Mouse (Mus musculus) brain, adult 2 months (tissue): ENCODE measurements around the gene Cx3cr1.
"Not testable (repeated sequence)": the region's sequence is repeated elsewhere in the genome, so short reads cannot be mapped to it uniquely, and the experiment has no call there.

Source experiments
- DNase-seq: peaks from one replicate; pipeline ENCODE4 v3.0.0; 2011; ENCODE audit warnings: low read depth, low spot score

Gene Cx3cr1

GRCm38 (mm10) chr9:120027401-120028151, 42.1 kb downstream of the Cx3cr1 start:
- peak; percentile 93 for DNase-seq

- no peak for DNase-seq
Observed at GRCm38 (mm10) chr9:120024625-120025024, 45.1 kb downstream of the Cx3cr1 start.

GRCm38 (mm10) chr9:120024171-120024570, 45.5 kb downstream of the Cx3cr1 start:
- peak; percentile 98 for DNase-seq

- DNase-seq: no peak
Observed at GRCm38 (mm10) chr9:120023086-120023811, 46.4 kb downstream of the Cx3cr1 start, which contains the start of gene Xirp1. TSS of gene Xirp1 (minus strand) at chr9:120023598.

- DNase-seq: no peak
Observed at GRCm38 (mm10) chr9:120021164-120021563, 48.5 kb downstream of the Cx3cr1 start.

GRCm38 (mm10) chr9:120020285-120020890, 49.3 kb downstream of the Cx3cr1 start:
- peak; percentile 83 for DNase-seq

- no peak for DNase-seq
Observed at GRCm38 (mm10) chr9:120016956-120017355, 52.7 kb downstream of the Cx3cr1 start.

GRCm38 (mm10) chr9:120014828-120015227, 54.9 kb downstream of the Cx3cr1 start:
- no peak for DNase-seq

GRCm38 (mm10) chr9:120013251-120013820, 56.3 kb downstream of the Cx3cr1 start:
- DNase-seq: no peak

GRCm38 (mm10) chr9:120012781-120013180, 56.9 kb downstream of the Cx3cr1 start:
- DNase-seq: peak; percentile 75

GRCm38 (mm10) chr9:120012161-120012560, 57.5 kb downstream of the Cx3cr1 start:
- not testable (repeated sequence) for DNase-seq

- DNase-seq: peak; percentile 96
Observed at GRCm38 (mm10) chr9:120011533-120011932, 58.1 kb downstream of the Cx3cr1 start.

GRCm38 (mm10) chr9:120010781-120011511, 58.7 kb downstream of the Cx3cr1 start:
- DNase-seq: peak; percentile 98

GRCm38 (mm10) chr9:120009871-120010270, 59.8 kb downstream of the Cx3cr1 start:
- no peak for DNase-seq

- peak; percentile 51 for DNase-seq
Observed at GRCm38 (mm10) chr9:120009226-120009841, 60.3 kb downstream of the Cx3cr1 start.

- no peak for DNase-seq
Observed at GRCm38 (mm10) chr9:120007833-120008232, 61.8 kb downstream of the Cx3cr1 start.

GRCm38 (mm10) chr9:120005936-120006335, 63.7 kb downstream of the Cx3cr1 start:
- no peak for DNase-seq

GRCm38 (mm10) chr9:120002893-120003292, 66.8 kb downstream of the Cx3cr1 start:
- no peak for DNase-seq

- DNase-seq: peak; percentile 81
Observed at GRCm38 (mm10) chr9:120001945-120002725, 67.5 kb downstream of the Cx3cr1 start.

GRCm38 (mm10) chr9:120000761-120001160, 68.9 kb downstream of the Cx3cr1 start:
- no peak for DNase-seq
